Mouse (Mus musculus): Measurements from ENCODE around the gene AY074887.

DNA sequence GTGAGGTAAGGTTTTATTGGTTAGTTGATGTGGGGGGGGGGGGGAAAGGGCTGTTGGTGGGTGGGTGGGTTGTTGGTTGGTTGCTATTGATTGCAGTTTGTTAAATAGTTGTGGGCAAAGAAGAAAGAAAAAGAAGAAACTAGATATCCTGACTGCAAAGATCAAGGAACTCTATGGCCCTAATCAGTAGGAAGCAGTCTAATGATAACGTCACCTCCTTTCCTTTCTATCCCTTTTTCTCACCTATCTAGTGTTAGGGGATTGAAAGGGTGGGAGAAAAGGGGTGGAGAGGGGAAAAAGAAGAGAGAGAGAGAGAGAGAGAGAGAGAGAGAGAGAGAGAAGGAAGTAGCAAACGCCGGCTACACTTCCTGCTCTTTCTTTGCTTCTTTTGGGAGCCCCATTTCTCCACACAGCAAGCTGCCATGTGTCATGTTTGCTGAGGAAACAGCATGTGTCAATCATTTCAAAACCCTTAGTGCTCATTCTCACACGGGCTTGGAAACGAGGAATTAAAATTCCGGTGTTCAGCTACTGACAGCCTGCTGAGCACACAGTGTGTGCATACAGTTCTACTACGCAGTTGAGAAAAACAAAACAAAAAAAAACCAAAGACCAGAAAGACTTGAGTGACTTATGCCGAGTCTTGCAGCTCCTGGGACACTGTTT is 19.3 kb upstream of the AY074887 start:
- no peak for TF ChIP-seq POLR2A (IDR thresholded peaks at IDR 0.05; ENCODE audit: insufficient read depth, low read length)
- no peak for TF ChIP-seq CTCF (IDR thresholded peaks at IDR 0.05; ENCODE audit: low read depth, low read length)

Data from ES-Bruce4 (cell line).